7 mouse cellular contexts compared by ENCODE assay signal in the genomic region with DNA sequence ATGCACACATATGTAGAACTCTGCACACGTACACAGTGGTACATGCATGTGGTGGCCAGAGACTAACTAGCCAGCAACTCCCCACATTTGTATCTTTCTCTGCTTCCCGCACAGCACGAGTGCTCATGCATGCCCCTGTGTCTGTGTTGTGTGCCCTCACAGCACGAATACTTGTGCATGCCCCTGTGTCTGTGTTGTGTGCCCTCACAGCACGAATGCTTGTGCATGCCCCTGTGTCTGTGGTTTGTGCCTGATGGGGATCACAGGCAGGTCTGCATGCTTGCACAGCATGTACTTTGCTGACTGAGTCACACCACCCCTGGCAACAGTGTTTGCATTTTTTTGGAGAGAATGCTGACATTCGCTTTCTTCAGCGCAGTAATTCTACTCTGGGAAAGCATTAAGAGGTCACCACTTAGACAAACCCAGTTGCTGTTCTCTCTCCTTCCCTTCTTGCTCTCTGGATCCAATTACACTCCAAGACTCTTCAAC.
DNase-seq lines count a peak whose midpoint lies in the region; ATAC-seq and TF ChIP-seq lines count a peak whose summit lies in the region.

No protein-coding gene starts in this region.

- TF ChIP-seq POLR2A in thymus, adult 2 months (IDR thresholded peaks at IDR 0.05; ENCODE audit: control insufficient read depth, extremely low read depth, insufficient read depth, low read length, poor library complexity): no peak

- H3K9ac ChIP-seq in midbrain, embryonic 14.5 days (replicated peaks; ENCODE audit: low read length): no peak overlapping the region
- no peak overlapping the region for H3K9ac ChIP-seq in midbrain, embryonic 16.5 days (ENCODE audit: low read depth, low read length)
- no peak overlapping the region for H3K9ac ChIP-seq in embryonic facial prominence, embryonic 12.5 days
- no peak overlapping the region for H3K9ac ChIP-seq in stomach, embryonic 15.5 days
- H3K9ac ChIP-seq in forebrain, embryonic 14.5 days (ENCODE audit: low read length): no peak overlapping the region

- DNase-seq in midbrain, embryonic 14.5 days: peak; percentile 7
- peak; percentile 13 to 48 for DNase-seq in kidney, postnatal 25 days
- no peak for DNase-seq in forebrain, embryonic 14.5 days (ENCODE audit: low spot score)
- DNase-seq in thymus, adult 2 months: no peak

- no peak for ATAC-seq in midbrain, embryonic 14.5 days (ENCODE audit: low FRiP score, low TSS enrichment)
- no peak for ATAC-seq in midbrain, embryonic 16.5 days
- 0 out of 2 replicates have a peak, but pooled peaks have one; percentile 64 for ATAC-seq in embryonic facial prominence, embryonic 12.5 days (ENCODE audit: insufficient number of reproducible peaks, insufficient read depth, low FRiP score, low TSS enrichment)
- no peak for ATAC-seq in stomach, embryonic 15.5 days (ENCODE audit: insufficient read depth, low FRiP score, low read depth)
- no peak for ATAC-seq in forebrain, embryonic 14.5 days

- no peak overlapping the region for H3K4me3 ChIP-seq in midbrain, embryonic 14.5 days (replicated peaks; ENCODE audit: low read depth, low read length)
- no peak overlapping the region for H3K4me3 ChIP-seq in midbrain, embryonic 16.5 days (ENCODE audit: low read depth, low read length)
- H3K4me3 ChIP-seq in embryonic facial prominence, embryonic 12.5 days: no peak overlapping the region
- no peak overlapping the region for H3K4me3 ChIP-seq in stomach, embryonic 15.5 days (replicated peaks)
- no peak overlapping the region for H3K4me3 ChIP-seq in forebrain, embryonic 14.5 days (ENCODE audit: low read depth, low read length)
- H3K4me3 ChIP-seq in thymus, adult 2 months (ENCODE audit: control insufficient read depth, insufficient read depth, low read length): no peak overlapping the region

- no peak overlapping the region for H3K4me2 ChIP-seq in midbrain, embryonic 14.5 days (ENCODE audit: low read length)
- H3K4me2 ChIP-seq in midbrain, embryonic 16.5 days (ENCODE audit: low read length): no peak overlapping the region
- H3K4me2 ChIP-seq in embryonic facial prominence, embryonic 12.5 days (replicated peaks): no peak overlapping the region
- peak overlapping the region; percentile 13; the same call in 1 of the 2 replicates for H3K4me2 ChIP-seq in stomach, embryonic 15.5 days
- no peak overlapping the region for H3K4me2 ChIP-seq in forebrain, embryonic 14.5 days (ENCODE audit: low read length)

- WGBS in midbrain, embryonic 14.5 days: 69% methylated on average over 7 of the region's 7 CpGs
- 57% methylated on average over 7 of the region's 7 CpGs for WGBS in midbrain, embryonic 16.5 days
- 29% methylated on average over 7 of the region's 7 CpGs for WGBS in embryonic facial prominence, embryonic 12.5 days
- WGBS in stomach, embryonic 15.5 days: 37% methylated on average over 7 of the region's 7 CpGs
- WGBS in forebrain, embryonic 14.5 days: 79% methylated on average over 7 of the region's 7 CpGs
- 67% methylated on average over 7 of the region's 7 CpGs for WGBS in thymus, adult 2 months

- H3K4me1 ChIP-seq in midbrain, embryonic 14.5 days (ENCODE audit: control insufficient read depth, insufficient read depth, low read length): no peaks in the 10 kb centered on the region
- no peaks in the 10 kb centered on the region for H3K4me1 ChIP-seq in midbrain, embryonic 16.5 days (ENCODE audit: control insufficient read depth, insufficient read depth, low read length)
- H3K4me1 ChIP-seq in embryonic facial prominence, embryonic 12.5 days: 0 out of 2 replicates have a peak, but pooled peaks cover 9% of the 10 kb centered on the region
- peaks cover 3% of the 10 kb centered on the region; the same call in 1 of the 2 replicates for H3K4me1 ChIP-seq in stomach, embryonic 15.5 days
- no peaks in the 10 kb centered on the region for H3K4me1 ChIP-seq in forebrain, embryonic 14.5 days (ENCODE audit: control insufficient read depth, insufficient read depth, low read length)
- H3K4me1 ChIP-seq in thymus, adult 2 months (replicated peaks; ENCODE audit: control insufficient read depth, insufficient read depth, low read length): no peaks in the 10 kb centered on the region

- no peaks in the 10 kb centered on the region for H3K9me3 ChIP-seq in midbrain, embryonic 14.5 days (ENCODE audit: control insufficient read depth, low read length)
- no peaks in the 10 kb centered on the region for H3K9me3 ChIP-seq in midbrain, embryonic 16.5 days (replicated peaks; ENCODE audit: control insufficient read depth, low read length, poor library complexity, severe bottlenecking)
- no peaks in the 10 kb centered on the region for H3K9me3 ChIP-seq in embryonic facial prominence, embryonic 12.5 days
- H3K9me3 ChIP-seq in stomach, embryonic 15.5 days: no peaks in the 10 kb centered on the region
- no peaks in the 10 kb centered on the region for H3K9me3 ChIP-seq in forebrain, embryonic 14.5 days (replicated peaks; ENCODE audit: control insufficient read depth, low read length)

- TF ChIP-seq CTCF in thymus, adult 2 months (IDR thresholded peaks at IDR 0.05; ENCODE audit: borderline replicate concordance, control insufficient read depth, extremely low read depth, insufficient read depth, low read length, poor library complexity): no peak

- no peaks in the 10 kb centered on the region for H3K36me3 ChIP-seq in midbrain, embryonic 14.5 days (ENCODE audit: control insufficient read depth, insufficient read depth, low read length)
- H3K36me3 ChIP-seq in midbrain, embryonic 16.5 days (ENCODE audit: control insufficient read depth, insufficient read depth, low read length): no peaks in the 10 kb centered on the region
- no peaks in the 10 kb centered on the region for H3K36me3 ChIP-seq in embryonic facial prominence, embryonic 12.5 days
- no peaks in the 10 kb centered on the region for H3K36me3 ChIP-seq in stomach, embryonic 15.5 days
- no peaks in the 10 kb centered on the region for H3K36me3 ChIP-seq in forebrain, embryonic 14.5 days (ENCODE audit: control insufficient read depth, insufficient read depth, low read length)
- H3K36me3 ChIP-seq in thymus, adult 2 months (ENCODE audit: control insufficient read depth, insufficient read depth, low read length): no peaks in the 10 kb centered on the region

- H3K27me3 ChIP-seq in midbrain, embryonic 14.5 days (ENCODE audit: control insufficient read depth, insufficient read depth, low read length): no peaks in the 10 kb centered on the region
- no peaks in the 10 kb centered on the region for H3K27me3 ChIP-seq in midbrain, embryonic 16.5 days (ENCODE audit: control insufficient read depth, insufficient read depth, low read depth, low read length)
- H3K27me3 ChIP-seq in embryonic facial prominence, embryonic 12.5 days: no peaks in the 10 kb centered on the region
- no peaks in the 10 kb centered on the region for H3K27me3 ChIP-seq in stomach, embryonic 15.5 days (replicated peaks)
- H3K27me3 ChIP-seq in forebrain, embryonic 14.5 days (replicated peaks; ENCODE audit: control insufficient read depth, insufficient read depth, low read length): no peaks in the 10 kb centered on the region
- no peaks in the 10 kb centered on the region for H3K27me3 ChIP-seq in thymus, adult 2 months (ENCODE audit: control insufficient read depth, insufficient read depth, low read length)

- no peak overlapping the region for H3K27ac ChIP-seq in midbrain, embryonic 14.5 days (replicated peaks; ENCODE audit: low read depth, low read length)
- H3K27ac ChIP-seq in midbrain, embryonic 16.5 days (ENCODE audit: low read length): no peak overlapping the region
- H3K27ac ChIP-seq in embryonic facial prominence, embryonic 12.5 days: 0 out of 2 replicates have a peak overlapping the region, but pooled peaks have one; percentile 30
- H3K27ac ChIP-seq in stomach, embryonic 15.5 days: peak overlapping the region; percentile 54; the same call in 1 of the 2 replicates
- no peak overlapping the region for H3K27ac ChIP-seq in forebrain, embryonic 14.5 days (ENCODE audit: low read depth, low read length)
- no peak overlapping the region for H3K27ac ChIP-seq in thymus, adult 2 months (ENCODE audit: control insufficient read depth, insufficient read depth, low read length)

Comparison
In these comparisons a context has a peak if more than half of its experiments do, and no peak if none do; other contexts are left out.
1. DNase-seq: peak in midbrain, embryonic 14.5 days (single experiment) and kidney, postnatal 25 days (2 of 2); none in forebrain, embryonic 14.5 days (single experiment) and thymus, adult 2 months (single experiment).
2. H3K27ac ChIP-seq: peak in embryonic facial prominence, embryonic 12.5 days (single experiment) and stomach, embryonic 15.5 days (single experiment); none in midbrain, embryonic 14.5 days (single experiment), midbrain, embryonic 16.5 days (single experiment), forebrain, embryonic 14.5 days (single experiment) and thymus, adult 2 months (single experiment).